Mouse (Mus musculus) hindbrain, embryonic 16.5 days (tissue): ENCODE measurements at regions not wholly inside any gene's neighbourhood (a gene's known extent, or its start where the extent isn't known, plus 50 kb on each side); places are given as distances from the start of the nearest gene placed in this dataset.

Experiments used
- ATAC-seq: fragments of 200-750 bp; cut with Nextera tagmentation; 2 replicates; pipeline ENCODE4 v1.8.0; 2017; ENCODE audit warnings: moderate TSS enrichment, moderate library complexity
- H3K27ac ChIP-seq: fragments of 300-500 bp; sonication (generic); 2 replicates; pipeline ENCODE4 v1.5.1; 2014; ENCODE audit warnings: low read depth, mild to moderate bottlenecking, control low read depth, low read length, moderate library complexity
- H3K27me3 ChIP-seq: fragments of 300-500 bp; sonication (generic); replicated peaks from 2 replicates; pipeline ENCODE4 v1.6.1; 2014; ENCODE audit warnings: low read length; ENCODE audit not compliant: control insufficient read depth, insufficient read depth
- H3K36me3 ChIP-seq: fragments of 300-500 bp; sonication (generic); 2 replicates; pipeline ENCODE4 v1.6.1; 2014; ENCODE audit warnings: mild to moderate bottlenecking, low read length, moderate library complexity, mixed read lengths; ENCODE audit not compliant: control insufficient read depth, insufficient read depth
- H3K4me1 ChIP-seq: fragments of 300-500 bp; sonication (generic); 2 replicates; pipeline ENCODE4 v1.6.1; 2014; ENCODE audit warnings: low read depth, low read length; ENCODE audit not compliant: control insufficient read depth, insufficient read depth
- H3K4me2 ChIP-seq: fragments of 300-500 bp; sonication (generic); 2 replicates; pipeline ENCODE4 v1.6.1; 2014; ENCODE audit warnings: mild to moderate bottlenecking, low read length, control low read depth, moderate library complexity
- H3K4me3 ChIP-seq: fragments of 300-500 bp; sonication (generic); 2 replicates; pipeline ENCODE4 v1.5.1; 2014; ENCODE audit warnings: mild to moderate bottlenecking, low read length, control low read depth, moderate library complexity
- H3K9ac ChIP-seq: fragments of 300-500 bp; sonication (generic); 2 replicates; pipeline ENCODE4 v1.6.1; 2014; ENCODE audit warnings: low read depth, mild to moderate bottlenecking, control low read depth, low read length, moderate library complexity
- H3K9me3 ChIP-seq: fragments of 300-500 bp; sonication (generic); 2 replicates; pipeline ENCODE4 v1.6.1; 2014; ENCODE audit warnings: mild to moderate bottlenecking, low read length, moderate library complexity; ENCODE audit not compliant: control insufficient read depth
- WGBS: fragments of 180-500 bp; shearing (Covaris S2); extraction: QIAGEN DNeasy Blood & Tissue Kit; methylation state at CpG from one replicate; pipeline ENCODE4 v1.1.7; 2014; 5-methylcytosine and 5-hydroxymethylcytosine counted together

DNA sequence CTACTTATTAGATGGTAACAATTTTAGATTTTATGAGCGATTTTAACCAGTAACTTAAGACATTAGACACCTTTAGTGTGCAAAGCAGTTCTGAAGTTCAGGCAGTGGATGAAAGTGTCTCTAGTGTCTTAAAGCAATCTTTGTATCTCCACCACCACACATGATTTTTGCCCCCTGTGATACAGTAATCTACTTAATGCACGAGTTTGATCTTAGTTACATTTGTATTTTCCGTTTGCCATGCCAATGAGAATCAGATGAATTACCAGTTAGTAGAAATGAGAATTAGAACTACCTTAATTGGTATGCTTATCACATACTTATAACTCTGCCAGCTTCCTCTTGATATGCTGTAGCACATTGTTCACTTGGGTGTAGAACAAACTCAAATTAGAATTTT lies 99.9 kb downstream of the Gm11146 start:
- Histone ChIP-seq H3K36me3 (no peaks in the 10 kb centered on the region), H3K27me3 (no peaks in the 10 kb centered on the region), H3K9me3 (no peaks in the 10 kb centered on the region), H3K4me3 (peak overlapping the region; percentile 32), H3K9ac (no peak overlapping the region), H3K27ac (no peak overlapping the region), H3K4me1 (peaks cover 5% of the 10 kb centered on the region), H3K4me2 (peak overlapping the region; percentile 43)
- 40% methylated on average over 3 of the region's 3 CpGs for WGBS
- ATAC-seq = no peak

DNA sequence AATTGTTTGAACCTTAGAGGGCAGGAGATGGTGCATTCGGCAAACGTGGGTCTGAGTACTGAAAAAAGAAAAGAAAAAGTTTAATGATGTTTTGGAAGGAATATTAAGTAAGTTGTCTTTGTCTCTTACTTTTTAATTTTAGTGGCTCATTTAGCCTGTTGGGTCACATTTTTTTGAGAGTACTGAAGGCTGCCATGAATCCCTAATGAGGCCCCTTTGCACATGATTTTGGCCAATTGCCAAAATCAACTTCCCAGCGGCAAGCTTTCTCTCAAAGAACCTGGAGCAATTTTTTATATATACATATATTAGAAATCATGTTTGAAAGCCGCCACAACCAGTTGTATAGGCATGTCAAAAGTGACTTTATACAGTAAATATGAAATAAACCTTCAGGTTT lies 100.9 kb downstream of the Gm11146 start:
- Histone ChIP-seq H3K4me1 (peaks cover 5% of the 10 kb centered on the region), H3K4me3 (peak overlapping the region; percentile 37), H3K4me2 (peak overlapping the region; percentile 45), H3K27me3 (no peaks in the 10 kb centered on the region), H3K36me3 (no peaks in the 10 kb centered on the region), H3K9ac (peak overlapping the region; percentile 11; the same call in 1 of the 2 replicates), H3K9me3 (no peaks in the 10 kb centered on the region), H3K27ac (peak overlapping the region; percentile 84)
- 25% methylated on average over 4 of the region's 4 CpGs for WGBS
- ATAC-seq = no peak

DNA sequence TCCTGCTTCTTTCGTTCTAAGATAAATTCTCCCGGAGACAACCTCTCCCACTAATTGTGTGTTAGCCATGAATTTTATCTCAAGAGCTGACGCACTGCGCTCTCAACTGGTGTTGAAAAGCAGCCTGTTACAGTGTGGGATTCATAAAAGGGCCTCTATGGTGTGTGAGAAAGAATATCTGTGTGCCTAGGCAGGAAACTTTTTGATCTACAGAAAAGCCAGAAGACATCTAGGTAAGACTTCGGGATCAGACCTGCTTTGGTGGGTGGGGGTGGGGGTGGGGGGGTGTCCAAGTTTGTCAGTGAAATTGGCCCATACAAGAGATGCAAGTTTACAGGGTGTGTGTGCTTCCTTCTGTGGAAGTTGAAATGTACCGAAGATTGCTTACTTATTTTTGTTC lies 101.5 kb downstream of the Gm11146 start:
- no peaks in the 10 kb centered on the region for H3K36me3 ChIP-seq
- no peaks in the 10 kb centered on the region for H3K27me3 ChIP-seq
- H3K4me1 ChIP-seq = peaks cover 5% of the 10 kb centered on the region
- peak overlapping the region; percentile 45 for H3K4me2 ChIP-seq
- peak overlapping the region; percentile 37 for H3K4me3 ChIP-seq
- H3K9ac ChIP-seq = peak overlapping the region; percentile 56
- H3K9me3 ChIP-seq = no peaks in the 10 kb centered on the region
- WGBS = 18% methylated on average over 6 of the region's 6 CpGs
- peak overlapping the region; percentile 84 for H3K27ac ChIP-seq
- ATAC-seq = peak; percentile 57; the same call in 1 of the 2 replicates

DNA sequence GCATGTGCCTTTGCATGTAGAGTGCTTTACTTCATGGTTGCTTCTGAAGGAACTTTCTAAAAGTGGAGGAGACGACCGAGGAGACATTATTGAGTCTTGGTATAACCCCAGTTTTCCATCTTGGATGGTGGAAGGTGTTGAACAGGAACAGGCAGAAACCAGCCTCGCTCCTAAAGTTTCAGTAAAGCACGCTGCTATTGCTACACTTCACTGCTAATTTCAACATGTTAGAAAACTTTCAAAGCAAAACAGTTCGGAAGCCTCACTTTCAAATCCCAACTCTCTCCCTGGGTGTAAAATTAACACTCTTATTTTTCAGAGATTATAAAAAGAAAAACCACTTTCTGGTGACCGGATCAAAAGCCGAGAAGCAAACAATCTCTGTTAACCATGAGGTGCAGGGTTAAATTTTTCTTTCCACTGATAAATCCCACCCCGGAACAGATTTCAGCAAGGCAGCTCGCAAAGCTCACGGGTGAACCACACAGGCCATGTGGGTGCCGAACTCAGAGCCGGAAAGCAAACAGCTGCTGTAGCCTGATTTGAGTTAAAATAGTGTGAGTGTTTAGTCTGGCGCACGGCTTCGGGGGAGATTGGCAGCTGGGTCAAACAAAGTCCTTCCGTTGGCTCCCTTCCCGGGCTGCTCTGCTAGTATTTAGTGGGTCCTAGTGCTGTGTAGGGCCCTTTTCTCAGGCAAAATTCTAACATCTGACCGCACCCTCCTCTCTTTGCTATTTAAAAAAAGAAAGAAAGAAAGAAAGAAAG lies 102.2 kb downstream of the Gm11146 start:
- Histone ChIP-seq H3K36me3 (no peaks in the 10 kb centered on the region), H3K9me3 (no peaks in the 10 kb centered on the region), H3K4me2 (peak overlapping the region; percentile 53), H3K9ac (peak overlapping the region; percentile 38; the same call in 1 of the 2 replicates), H3K27ac (peak overlapping the region; percentile 73), H3K27me3 (no peaks in the 10 kb centered on the region), H3K4me3 (peak overlapping the region; percentile 17; the same call in 1 of the 2 replicates), H3K4me1 (peaks cover 5% of the 10 kb centered on the region)
- ATAC-seq = peak; percentile 94
- WGBS = 35% methylated on average over 18 of the region's 18 CpGs

DNA sequence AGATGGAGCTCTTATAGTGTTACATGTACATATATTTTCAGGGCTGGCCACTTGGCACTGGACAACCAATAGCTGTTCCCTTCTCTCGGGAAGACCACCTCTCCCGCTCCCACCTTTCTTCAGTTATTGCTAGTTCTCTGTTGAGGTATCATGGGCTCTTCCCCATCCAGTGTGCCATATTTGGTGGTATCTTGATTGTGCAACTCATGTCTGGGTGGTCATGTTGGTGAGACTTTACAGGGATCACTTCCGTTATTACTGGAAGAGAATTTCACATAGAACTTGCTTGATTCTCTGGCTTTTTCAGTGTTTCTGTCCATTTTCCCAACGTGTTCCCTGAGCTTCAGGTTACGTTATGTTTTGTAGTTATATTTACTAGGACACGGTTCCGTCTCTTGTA lies 106.6 kb downstream of the Gm11146 start:
- Histone ChIP-seq H3K9ac (no peak overlapping the region), H3K4me1 (peaks cover 2% of the 10 kb centered on the region), H3K4me2 (no peak overlapping the region), H3K4me3 (no peak overlapping the region), H3K36me3 (no peaks in the 10 kb centered on the region), H3K27me3 (no peaks in the 10 kb centered on the region), H3K27ac (no peak overlapping the region), H3K9me3 (no peaks in the 10 kb centered on the region)
- 92% methylated on average over 7 of the region's 7 CpGs for WGBS
- no peak for ATAC-seq

DNA sequence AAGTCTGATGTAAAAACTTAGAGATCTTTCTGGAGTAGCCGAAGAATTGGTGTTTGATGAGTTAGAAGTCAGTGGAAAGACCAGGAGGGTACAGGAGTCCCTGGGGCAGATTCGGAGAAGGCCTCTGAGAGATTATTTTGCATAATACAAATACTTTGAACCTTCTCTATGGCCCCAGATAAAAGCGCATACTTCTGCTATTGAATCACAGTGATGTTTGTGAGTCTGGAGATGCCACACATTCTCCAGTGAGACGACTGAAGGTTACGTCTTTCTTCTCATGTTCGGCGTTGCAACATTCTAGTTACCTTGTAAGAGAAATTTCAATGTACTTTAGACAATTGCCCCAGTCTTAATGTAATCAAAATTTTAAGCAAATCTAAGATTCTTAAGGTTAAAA lies 107.9 kb downstream of the Gm11146 start:
- no peaks in the 10 kb centered on the region for H3K36me3 ChIP-seq
- no peak for ATAC-seq
- no peaks in the 10 kb centered on the region for H3K9me3 ChIP-seq
- no peak overlapping the region for H3K4me3 ChIP-seq
- H3K9ac ChIP-seq = no peak overlapping the region
- WGBS = 83% methylated on average over 7 of the region's 7 CpGs
- no peaks in the 10 kb centered on the region for H3K4me1 ChIP-seq
- no peak overlapping the region for H3K27ac ChIP-seq
- no peak overlapping the region for H3K4me2 ChIP-seq
- H3K27me3 ChIP-seq = no peaks in the 10 kb centered on the region

DNA sequence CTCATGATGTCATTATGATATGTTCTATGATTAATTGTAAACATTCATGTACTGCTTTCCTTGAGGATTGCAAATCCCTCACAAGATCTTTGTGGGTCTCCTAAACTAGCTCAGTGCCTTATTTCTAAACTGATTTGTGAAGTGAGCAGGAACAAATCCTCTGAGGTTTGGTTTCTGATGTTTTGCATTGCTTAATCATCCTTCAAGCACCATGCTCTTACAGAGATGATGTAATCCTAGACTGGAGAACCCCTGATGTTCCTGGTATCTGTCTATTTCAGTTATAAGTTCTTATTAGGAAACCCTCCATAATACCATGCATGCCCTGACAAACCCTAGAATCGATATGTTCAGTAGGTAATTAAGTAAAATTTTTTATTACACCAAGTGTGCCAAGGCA lies 113.7 kb downstream of the Gm11146 start:
- no peaks in the 10 kb centered on the region for H3K27me3 ChIP-seq
- no peak overlapping the region for H3K4me2 ChIP-seq
- H3K4me1 ChIP-seq = no peaks in the 10 kb centered on the region
- no peak overlapping the region for H3K4me3 ChIP-seq
- WGBS = 97% methylated on average over 1 of the region's 1 CpGs
- H3K27ac ChIP-seq = no peak overlapping the region
- no peaks in the 10 kb centered on the region for H3K36me3 ChIP-seq
- ATAC-seq = no peak
- H3K9ac ChIP-seq = no peak overlapping the region
- no peaks in the 10 kb centered on the region for H3K9me3 ChIP-seq

DNA sequence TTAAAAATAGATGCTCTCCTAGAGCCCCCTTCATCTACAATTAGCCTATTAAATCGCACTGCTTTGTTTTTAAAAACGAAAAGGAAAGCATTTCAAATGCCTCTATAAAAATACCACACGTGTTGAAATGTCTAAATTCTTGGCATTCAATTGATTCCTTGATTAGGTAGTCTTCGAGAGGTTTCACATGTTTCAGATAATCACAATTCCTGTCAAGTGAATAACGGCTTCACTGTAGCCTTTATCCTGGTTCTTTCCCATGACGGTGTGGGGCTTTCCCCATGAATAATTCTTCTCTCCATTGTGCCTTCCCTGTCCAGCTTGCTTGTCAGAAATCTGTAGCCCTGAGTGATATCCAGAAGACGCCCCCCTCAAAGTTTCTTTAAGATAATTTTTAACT lies 122.1 kb downstream of the Gm11146 start:
- Histone ChIP-seq H3K4me1 (no peaks in the 10 kb centered on the region), H3K27me3 (no peaks in the 10 kb centered on the region), H3K4me2 (no peak overlapping the region), H3K9me3 (no peaks in the 10 kb centered on the region), H3K27ac (no peak overlapping the region), H3K36me3 (no peaks in the 10 kb centered on the region), H3K4me3 (no peak overlapping the region), H3K9ac (no peak overlapping the region)
- WGBS = 35% methylated on average over 7 of the region's 7 CpGs
- ATAC-seq = no peak

DNA sequence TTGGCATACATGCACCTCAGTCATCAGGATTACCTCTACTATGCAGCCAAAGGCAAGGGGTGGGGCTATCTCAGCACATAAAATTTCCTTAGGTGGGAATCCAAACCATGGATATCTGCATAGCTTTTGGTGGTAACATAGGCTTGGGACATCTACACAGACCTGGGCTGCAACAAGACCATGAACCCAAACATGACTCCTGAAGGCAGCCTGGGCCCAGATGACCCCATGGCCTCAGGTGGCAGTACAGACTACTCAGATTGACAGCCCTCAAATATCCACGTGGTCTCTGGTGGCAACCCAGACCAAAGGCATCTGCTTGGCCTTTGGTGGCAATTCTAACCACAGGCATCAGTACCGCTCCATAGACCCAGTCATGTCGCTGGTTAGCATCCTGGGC lies 130.0 kb downstream of the Gm11146 start:
- Histone ChIP-seq H3K9ac (no peak overlapping the region), H3K4me3 (no peak overlapping the region), H3K4me1 (no peaks in the 10 kb centered on the region), H3K36me3 (no peaks in the 10 kb centered on the region), H3K9me3 (no peaks in the 10 kb centered on the region), H3K4me2 (no peak overlapping the region), H3K27me3 (no peaks in the 10 kb centered on the region), H3K27ac (no peak overlapping the region)
- ATAC-seq = 0 out of 2 replicates have a peak, but pooled peaks have one; percentile 38
- WGBS = 90% methylated on average over 3 of the region's 3 CpGs
